Mouse (Mus musculus) kidney, adult 2 months (tissue): ENCODE data around the gene Cdh23. TPM values are rescaled to one million over a fixed set of nuclear protein-coding genes. Genes with fewer than 3 reads are reported as not detected.

Experiments used
- DNase-seq: peaks from one replicate; pipeline ENCODE4 v3.0.0; 2021
- H3K27ac ChIP-seq: fragments of 200-500 bp; 2 replicates; pipeline ENCODE4 v1.5.1; 2012; ENCODE audit warnings: low read depth, low read length, control low read depth, inconsistent platforms; ENCODE audit not compliant: insufficient read depth
- H3K27me3 ChIP-seq: fragments of 200-500 bp; replicated peaks from 2 replicates; pipeline ENCODE4 v1.6.1; 2012; ENCODE audit warnings: mild to moderate bottlenecking, moderate library complexity, low read length, inconsistent platforms; ENCODE audit not compliant: control insufficient read depth, insufficient read depth
- H3K36me3 ChIP-seq: fragments of 200-500 bp; 2 replicates; pipeline ENCODE4 v1.6.1; 2012; ENCODE audit warnings: mild to moderate bottlenecking, moderate library complexity, low read length, inconsistent platforms; ENCODE audit not compliant: control insufficient read depth, insufficient read depth
- H3K4me1 ChIP-seq: fragments of 200-500 bp; 2 replicates; pipeline ENCODE4 v1.6.1; 2011; ENCODE audit warnings: low read length; ENCODE audit not compliant: control insufficient read depth, insufficient read depth
- H3K4me3 ChIP-seq: fragments of 200-500 bp; 2 replicates; pipeline ENCODE4 v1.5.1; 2011; ENCODE audit warnings: mild to moderate bottlenecking, low read depth, low read length, control low read depth; ENCODE audit not compliant: insufficient read depth
- CTCF ChIP-seq: fragments of 200-500 bp; conservative IDR thresholded peaks from 2 replicates; pipeline ENCODE4 v1.5.1; 2011; ENCODE audit warnings: low read depth, mild to moderate bottlenecking, control low read depth, low read length, moderate library complexity, mixed read lengths; ENCODE audit not compliant: insufficient read depth, insufficient read length
- POLR2A ChIP-seq: fragments of 200-500 bp; IDR thresholded peaks from one replicate; pipeline ENCODE4 v1.6.1; 2011; ENCODE audit warnings: low read depth, low read length, control low read depth
- WGBS: fragments of 180-500 bp; shearing (Covaris S2); methylation state at CpG from one replicate; pipeline ENCODE4 v1.1.7; 2018; 5-methylcytosine and 5-hydroxymethylcytosine counted together
- polyA plus RNA-seq: library from polyadenylated mRNA; depleted of rRNA; stranded (reverse); fragments of >200 nt; gene quantifications from 2 replicates; pipeline ENCODE4 v1.2.3, GENCODE M21; 2012

The Cdh23 gene
- polyA plus RNA-seq, 1 experiment, result 0.17 TPM

- WGBS, result 87% methylated on average over 5 of the region's 5 CpGs
- no peak for TF ChIP-seq POLR2A
- no peak for TF ChIP-seq CTCF
- Histone ChIP-seq H3K27me3 (no peaks in the 10 kb centered on the region), H3K4me3 (no peak overlapping the region), H3K27ac (no peak overlapping the region), H3K36me3 (no peaks in the 10 kb centered on the region), H3K4me1 (0 out of 2 replicates have a peak, but pooled peaks cover 2% of the 10 kb centered on the region)
- DNase-seq, result no peak
These were observed 346.6 kb downstream of the Cdh23 start for GRCm38 (mm10) chr10:60349644-60350043.

GRCm38 (mm10) chr10:60349056-60349455 lies 347.2 kb downstream of the Cdh23 start:
- TF ChIP-seq POLR2A (no peak), CTCF (no peak)
- Histone ChIP-seq H3K27me3 (no peaks in the 10 kb centered on the region), H3K4me3 (no peak overlapping the region), H3K36me3 (no peaks in the 10 kb centered on the region), H3K27ac (peak overlapping the region; percentile 49; the same call in 1 of the 2 replicates), H3K4me1 (0 out of 2 replicates have a peak, but pooled peaks cover 2% of the 10 kb centered on the region)
- peak; percentile 61 for DNase-seq
- WGBS, result 61% methylated on average over 6 of the region's 6 CpGs

- Histone ChIP-seq H3K36me3 (no peaks in the 10 kb centered on the region), H3K27ac (peak overlapping the region; percentile 19; the same call in 1 of the 2 replicates), H3K27me3 (no peaks in the 10 kb centered on the region), H3K4me1 (0 out of 2 replicates have a peak, but pooled peaks cover 2% of the 10 kb centered on the region), H3K4me3 (peak overlapping the region; percentile 37)
- TF ChIP-seq CTCF (no peak), POLR2A (no peak)
- whole genome bisulfite sequencing, result 68% methylated on average over 9 of the region's 9 CpGs
- no peak for DNase-seq
These were observed 348.3 kb downstream of the Cdh23 start for GRCm38 (mm10) chr10:60347768-60348610.

- Histone ChIP-seq H3K4me3 (peak within 1 kb of the TSS; percentile 37), H3K4me1 (0 out of 2 replicates have a peak, but pooled peaks cover 2% of the 10 kb centered on the region), H3K36me3 (no peaks in the 10 kb centered on the region), H3K27ac (peak within 1 kb of the TSS; percentile 37), H3K27me3 (no peaks in the 10 kb centered on the region)
- TF ChIP-seq POLR2A (no peak), CTCF (peak; percentile 62)
- WGBS, result 2% methylated on average over 37 of the region's 37 CpGs
- DNase-seq, result peak; percentile 80
These were observed 349.4 kb downstream of the Cdh23 start, which contains the start of gene Vsir for GRCm38 (mm10) chr10:60346701-60347405. Gene Vsir, plus strand, starts transcription at chr10:60346851.

DNA sequence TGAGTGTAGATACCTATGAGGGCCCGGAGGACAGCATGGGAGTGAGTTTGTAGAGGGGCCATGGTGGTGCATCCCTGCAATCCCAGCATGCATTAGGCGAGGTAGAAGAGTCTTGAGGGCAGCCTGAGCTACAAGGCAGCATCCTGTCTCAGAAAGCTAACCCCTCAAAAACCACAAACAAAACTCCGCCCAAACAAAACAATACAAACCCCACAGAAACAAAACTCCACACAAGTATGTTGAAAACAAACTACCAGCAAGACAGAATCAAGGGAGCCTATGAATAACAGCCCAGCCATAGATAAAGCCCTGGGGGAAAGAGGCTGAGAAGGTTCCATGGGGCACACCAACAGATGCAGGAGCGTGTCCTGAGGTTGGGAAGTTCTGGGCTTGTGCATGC lies 350.2 kb downstream of the Cdh23 start:
- Histone ChIP-seq H3K4me3 (no peak overlapping the region), H3K4me1 (0 out of 2 replicates have a peak, but pooled peaks cover 2% of the 10 kb centered on the region), H3K36me3 (no peaks in the 10 kb centered on the region), H3K27me3 (no peaks in the 10 kb centered on the region), H3K27ac (no peak overlapping the region)
- no peak for TF ChIP-seq CTCF
- TF ChIP-seq POLR2A, result no peak
- WGBS, result 89% methylated on average over 4 of the region's 4 CpGs
- DNase-seq, result no peak

DNA sequence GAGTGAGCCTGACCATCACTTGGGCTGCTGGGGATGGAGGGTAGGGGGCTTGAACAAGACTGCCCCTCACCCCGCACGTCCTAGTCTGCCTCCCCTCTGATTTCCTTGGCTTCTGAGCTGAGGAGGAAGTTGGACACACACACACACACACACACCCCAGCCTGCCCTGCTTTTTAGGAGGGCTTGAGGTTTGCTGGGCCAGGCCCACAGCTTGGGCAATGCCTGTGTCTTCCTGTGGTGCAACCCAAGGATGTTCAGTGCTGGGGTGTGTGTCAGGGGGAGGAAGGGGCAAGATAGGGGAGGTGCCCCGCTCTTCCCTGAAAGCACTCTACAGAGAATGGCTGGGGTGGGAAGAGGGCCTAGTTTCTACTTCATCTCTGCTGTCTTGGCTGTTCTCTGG lies 352.2 kb downstream of the Cdh23 start:
- H3K36me3 ChIP-seq, result no peaks in the 10 kb centered on the region
- no peak for TF ChIP-seq CTCF
- no peak for DNase-seq
- 80% methylated on average over 3 of the region's 3 CpGs for WGBS
- 0 out of 2 replicates have a peak, but pooled peaks cover 2% of the 10 kb centered on the region for H3K4me1 ChIP-seq
- H3K4me3 ChIP-seq, result no peak overlapping the region
- no peaks in the 10 kb centered on the region for H3K27me3 ChIP-seq
- no peak overlapping the region for H3K27ac ChIP-seq

DNA sequence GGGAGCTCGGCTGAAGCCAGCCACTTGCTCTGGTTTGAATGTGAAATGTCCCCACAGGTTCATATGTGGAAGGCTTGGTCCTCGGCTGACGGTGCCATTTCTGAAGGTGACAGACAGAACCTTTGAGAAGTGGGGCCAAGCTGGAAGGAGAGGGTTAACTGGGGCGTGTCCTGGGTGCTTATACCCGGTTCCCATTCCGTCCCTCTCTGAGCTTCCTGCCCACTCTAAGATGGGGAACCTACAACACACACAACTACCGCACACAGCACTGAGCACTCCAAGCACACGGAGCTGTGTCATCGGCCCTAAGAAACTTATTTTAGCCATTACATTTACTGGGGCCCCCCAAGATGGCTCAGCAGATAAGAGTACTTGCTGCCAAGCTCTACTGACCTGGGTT lies 354.8 kb downstream of the Cdh23 start:
- Histone ChIP-seq H3K27ac (no peak overlapping the region), H3K4me1 (0 out of 2 replicates have a peak, but pooled peaks cover 2% of the 10 kb centered on the region), H3K27me3 (no peaks in the 10 kb centered on the region), H3K4me3 (no peak overlapping the region), H3K36me3 (no peaks in the 10 kb centered on the region)
- TF ChIP-seq CTCF (no peak), POLR2A (no peak)
- DNase-seq, result no peak
- 72% methylated on average over 9 of the region's 9 CpGs for WGBS
